Mouse (Mus musculus) small intestine, adult 2 months (tissue): Measurements from ENCODE around the gene Muc4. TPM values are rescaled to one million over a fixed set of nuclear protein-coding genes. Genes with fewer than 3 reads are reported as not detected.

ENCODE experiments used
- H3K27ac ChIP-seq: fragments of 200-500 bp; 2 replicates; pipeline ENCODE4 v1.5.1; 2012; ENCODE audit warnings: low read depth, low read length, control low read depth, inconsistent platforms; ENCODE audit not compliant: insufficient read depth
- H3K27me3 ChIP-seq: fragments of 200-500 bp; 2 replicates; pipeline ENCODE4 v1.6.1; 2012; ENCODE audit warnings: mild to moderate bottlenecking, moderate library complexity, low read length, inconsistent platforms; ENCODE audit not compliant: control insufficient read depth, insufficient read depth
- H3K36me3 ChIP-seq: fragments of 200-500 bp; 2 replicates; pipeline ENCODE4 v1.6.1; 2012; ENCODE audit warnings: mild to moderate bottlenecking, low read length, control low read depth, inconsistent platforms; ENCODE audit not compliant: control insufficient read depth, insufficient read depth
- H3K4me1 ChIP-seq: fragments of 200-500 bp; 2 replicates; pipeline ENCODE4 v1.6.1; 2012; ENCODE audit warnings: low read length, inconsistent platforms, mixed read lengths; ENCODE audit not compliant: control insufficient read depth, insufficient read depth, insufficient read length
- H3K4me3 ChIP-seq: fragments of 200-500 bp; 2 replicates; pipeline ENCODE4 v1.5.1; 2012; ENCODE audit warnings: low read depth, mild to moderate bottlenecking, control low read depth, inconsistent platforms, low read length, moderate library complexity
- CTCF ChIP-seq: fragments of 200-500 bp; IDR thresholded peaks from 2 replicates; pipeline ENCODE4 v1.5.1; 2012; ENCODE audit warnings: low read depth, mild to moderate bottlenecking, control low read depth, inconsistent platforms, low read length, moderate library complexity, mixed read lengths; ENCODE audit not compliant: insufficient replicate concordance, insufficient read length; ENCODE audit errors: extremely low read depth
- POLR2A ChIP-seq: fragments of 200-500 bp; IDR thresholded peaks from 2 replicates; pipeline ENCODE4 v1.6.1; 2012; ENCODE audit warnings: low read depth, mild to moderate bottlenecking, control low read depth, inconsistent platforms, low read length, moderate library complexity
- WGBS: fragments of 180-500 bp; shearing (Covaris S2); methylation state at CpG from one replicate; pipeline ENCODE4 v1.1.7; 2018; 5-methylcytosine and 5-hydroxymethylcytosine counted together
- polyA plus RNA-seq: library from polyadenylated mRNA; depleted of rRNA; stranded (reverse); fragments of >200 nt; gene quantifications from 2 replicates; pipeline ENCODE4 v1.2.3, GENCODE M21; 2012

Gene Muc4
- polyA plus RNA-seq, 1 experiment = 18.8 TPM

DNA sequence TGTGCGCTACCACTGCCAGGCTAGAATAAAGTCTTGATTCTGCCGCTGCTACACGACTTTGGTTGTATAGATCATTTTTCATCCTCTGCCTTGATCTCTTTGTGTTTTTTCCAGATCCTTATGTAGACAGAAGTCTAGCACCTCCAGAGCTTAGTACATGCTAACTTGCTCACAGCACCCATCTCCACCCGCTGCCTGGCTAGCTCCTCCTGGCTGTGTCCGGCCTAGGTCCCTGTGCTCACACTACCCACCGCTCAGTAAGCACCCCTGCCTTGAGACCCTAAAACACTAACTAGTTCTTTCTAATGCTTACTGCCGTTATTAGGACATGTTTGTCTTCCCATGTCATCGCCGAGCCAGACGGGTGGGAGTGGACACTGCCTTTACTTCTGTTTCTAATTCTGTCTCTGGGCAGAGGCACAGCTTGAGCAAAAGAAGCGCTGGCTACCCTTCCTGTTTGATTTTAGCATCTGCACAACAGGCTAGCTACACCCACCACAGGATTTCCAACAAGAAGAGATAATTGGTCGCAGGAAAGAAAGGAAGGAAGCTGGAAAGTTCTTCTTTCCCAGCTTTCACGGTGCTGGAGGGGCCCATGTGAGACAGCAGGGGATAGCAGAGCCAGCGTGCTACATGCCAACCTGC is 25.1 kb upstream of the Muc4 start:
- Histone ChIP-seq H3K36me3 (no peaks in the 10 kb centered on the region), H3K4me3 (no peak overlapping the region), H3K27me3 (no peaks in the 10 kb centered on the region), H3K27ac (no peak overlapping the region), H3K4me1 (peaks cover 28% of the 10 kb centered on the region)
- 81% methylated on average over 14 of the region's 14 CpGs for WGBS
- TF ChIP-seq POLR2A = no peak
- TF ChIP-seq CTCF = no peak

DNA sequence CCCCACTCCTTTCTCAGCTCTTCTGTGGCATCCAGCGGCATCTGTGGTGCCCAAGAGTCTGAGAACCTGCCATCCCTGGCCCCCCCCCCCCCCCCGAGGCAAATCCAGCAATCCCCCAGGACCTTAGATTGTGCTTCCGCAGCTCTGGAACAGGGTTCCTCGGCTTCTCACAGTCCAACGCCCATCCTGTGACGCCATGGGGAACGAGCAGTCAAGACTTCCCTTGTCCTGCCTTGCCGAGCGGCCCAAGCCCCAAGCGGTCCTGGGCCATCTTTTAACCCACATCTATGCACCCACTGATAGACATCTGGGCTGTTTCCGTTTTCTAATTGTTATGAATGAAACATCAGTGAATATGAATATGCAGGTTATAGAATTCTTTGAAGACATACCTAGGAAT is 23.5 kb upstream of the Muc4 start:
- H3K36me3 ChIP-seq = no peaks in the 10 kb centered on the region
- TF ChIP-seq POLR2A = no peak
- TF ChIP-seq CTCF = no peak
- WGBS = 91% methylated on average over 11 of the region's 11 CpGs
- H3K4me3 ChIP-seq = no peak overlapping the region
- no peaks in the 10 kb centered on the region for H3K27me3 ChIP-seq
- peaks cover 19% of the 10 kb centered on the region for H3K4me1 ChIP-seq
- no peak overlapping the region for H3K27ac ChIP-seq

DNA sequence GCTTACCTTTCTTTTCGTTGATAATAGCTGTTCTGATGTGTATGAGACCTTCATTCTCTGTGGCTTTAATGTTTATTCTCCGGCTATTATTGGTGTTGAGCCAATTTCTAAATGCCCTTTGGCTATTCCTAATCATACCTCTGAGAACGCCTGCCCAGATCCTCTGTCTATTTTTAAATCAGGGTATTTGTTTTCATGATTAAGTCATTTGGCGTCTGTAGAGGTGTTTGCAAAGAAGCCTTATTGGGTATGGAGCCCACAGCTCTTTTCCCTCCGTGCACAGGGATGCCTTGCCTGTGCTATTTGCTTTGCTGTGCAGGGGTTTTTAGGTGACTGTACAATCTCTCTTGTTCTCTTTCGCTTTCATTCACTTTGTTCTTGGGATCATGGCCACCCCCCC is 22.1 kb upstream of the Muc4 start:
- H3K4me3 ChIP-seq = no peak overlapping the region
- 21% methylated on average over 6 of the region's 6 CpGs for WGBS

DNA sequence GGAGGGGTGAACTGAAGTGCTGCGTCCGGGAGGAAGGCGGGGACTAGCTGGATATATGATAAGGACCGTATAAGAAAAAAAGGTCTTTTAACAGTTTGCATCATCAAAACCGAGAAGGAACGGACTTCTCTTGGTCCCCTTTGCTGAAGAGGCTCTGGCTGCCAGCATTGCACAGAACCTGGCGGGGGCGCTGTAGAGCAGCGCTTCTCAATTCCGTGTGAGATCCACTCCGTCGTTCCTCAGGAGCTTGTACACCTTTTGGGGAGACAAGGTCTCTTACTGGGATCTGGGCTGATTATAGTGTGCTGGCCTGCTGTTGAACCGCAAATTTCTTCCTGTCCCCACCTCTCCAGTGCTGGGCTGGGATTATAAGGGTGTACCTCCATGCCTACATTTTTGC is 20.3 kb upstream of the Muc4 start:
- TF ChIP-seq CTCF (peak; percentile 58; the same call in 1 of the 2 replicates), POLR2A (no peak)
- Histone ChIP-seq H3K36me3 (no peaks in the 10 kb centered on the region), H3K27ac (no peak overlapping the region), H3K27me3 (no peaks in the 10 kb centered on the region), H3K4me1 (peaks cover 3% of the 10 kb centered on the region; the same call in 1 of the 2 replicates), H3K4me3 (no peak overlapping the region)
- WGBS = 16% methylated on average over 13 of the region's 13 CpGs

More for the DNA sequence above, 22.1 kb upstream of the Muc4 start:
- TF ChIP-seq POLR2A = no peak
- no peak for TF ChIP-seq CTCF
- no peaks in the 10 kb centered on the region for H3K27me3 ChIP-seq
- peaks cover 10% of the 10 kb centered on the region; the same call in 1 of the 2 replicates for H3K4me1 ChIP-seq
- no peak overlapping the region for H3K27ac ChIP-seq
- H3K36me3 ChIP-seq = no peaks in the 10 kb centered on the region

DNA sequence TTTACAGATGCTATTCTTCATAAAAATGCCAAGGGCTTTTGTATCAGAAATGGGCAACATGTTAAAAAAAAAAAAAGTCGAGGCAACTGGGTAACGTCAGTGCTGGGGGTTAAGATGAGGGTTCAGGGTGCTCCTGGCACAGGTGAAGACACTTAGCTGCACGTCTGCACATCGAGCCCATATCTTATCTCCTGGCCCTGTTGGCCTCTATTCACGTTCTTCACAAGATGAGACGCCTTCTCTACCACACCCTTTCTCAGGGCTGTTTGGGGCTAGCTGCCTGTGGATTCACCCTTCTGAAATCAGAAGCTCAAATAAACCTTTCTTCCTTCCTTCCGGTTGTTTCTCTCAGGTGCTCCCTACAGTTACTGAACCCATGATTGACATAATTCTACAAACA is 12.5 kb upstream of the Muc4 start:
- no peak overlapping the region for H3K4me3 ChIP-seq
- H3K27ac ChIP-seq = peak overlapping the region; percentile 94
- no peaks in the 10 kb centered on the region for H3K27me3 ChIP-seq
- no peak for TF ChIP-seq POLR2A
- no peak for TF ChIP-seq CTCF
- WGBS = 26% methylated on average over 7 of the region's 7 CpGs
- H3K4me1 ChIP-seq = peaks cover 29% of the 10 kb centered on the region; the same call in 1 of the 2 replicates
- no peaks in the 10 kb centered on the region for H3K36me3 ChIP-seq

DNA sequence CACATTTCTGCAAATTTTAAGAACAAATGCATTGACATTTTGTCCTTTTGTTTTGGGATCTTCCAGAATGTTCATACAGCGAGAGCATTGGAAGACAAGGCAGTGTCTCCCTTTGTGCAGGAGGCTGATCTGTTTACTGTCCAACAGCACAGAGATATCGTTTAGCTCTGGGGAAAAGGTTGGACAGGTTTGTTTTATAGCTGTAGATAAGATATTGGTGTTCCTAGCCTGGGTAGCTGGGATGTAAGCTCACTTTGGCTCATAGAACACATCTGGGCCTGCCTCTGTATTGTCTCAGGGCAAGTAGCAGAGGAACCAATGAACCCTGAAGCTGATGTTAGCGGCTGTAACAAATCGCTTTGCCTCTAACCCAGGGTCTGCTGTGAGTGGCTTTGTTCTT is 11.9 kb upstream of the Muc4 start:
- peaks cover 30% of the 10 kb centered on the region; the same call in 1 of the 2 replicates for H3K4me1 ChIP-seq
- H3K27ac ChIP-seq = peak overlapping the region; percentile 94
- no peaks in the 10 kb centered on the region for H3K27me3 ChIP-seq
- TF ChIP-seq CTCF (no peak), POLR2A (no peak)
- H3K4me3 ChIP-seq = no peak overlapping the region
- WGBS = 22% methylated on average over 4 of the region's 4 CpGs
- no peaks in the 10 kb centered on the region for H3K36me3 ChIP-seq

DNA sequence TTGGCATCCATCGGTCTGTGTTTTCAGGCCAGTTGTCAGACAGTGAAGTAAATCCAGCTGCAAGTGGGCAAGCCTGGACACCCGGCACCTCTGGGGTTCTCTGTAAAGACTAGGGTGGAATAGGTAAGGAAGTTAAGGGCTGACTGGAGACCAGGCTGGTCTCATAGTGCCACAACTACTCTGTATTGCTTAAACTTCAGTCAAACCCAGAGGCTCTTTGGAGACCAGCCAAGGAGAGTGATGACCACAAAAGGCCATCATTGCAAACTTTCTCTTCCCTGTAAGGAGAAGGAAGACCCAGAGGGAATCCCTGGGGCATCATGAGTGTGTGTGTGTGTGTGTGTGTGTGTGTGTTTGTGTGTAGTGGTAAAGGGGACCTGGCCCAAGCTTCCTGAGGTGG is 11.4 kb upstream of the Muc4 start:
- Histone ChIP-seq H3K4me1 (peaks cover 35% of the 10 kb centered on the region), H3K4me3 (no peak overlapping the region), H3K36me3 (no peaks in the 10 kb centered on the region), H3K27me3 (no peaks in the 10 kb centered on the region), H3K27ac (0 out of 2 replicates have a peak overlapping the region, but pooled peaks have one; percentile 94)
- WGBS = 83% methylated on average over 2 of the region's 2 CpGs
- TF ChIP-seq CTCF (no peak), POLR2A (no peak)
